Mouse (Mus musculus): Measurements from ENCODE around the gene Dot1l.

DNA sequence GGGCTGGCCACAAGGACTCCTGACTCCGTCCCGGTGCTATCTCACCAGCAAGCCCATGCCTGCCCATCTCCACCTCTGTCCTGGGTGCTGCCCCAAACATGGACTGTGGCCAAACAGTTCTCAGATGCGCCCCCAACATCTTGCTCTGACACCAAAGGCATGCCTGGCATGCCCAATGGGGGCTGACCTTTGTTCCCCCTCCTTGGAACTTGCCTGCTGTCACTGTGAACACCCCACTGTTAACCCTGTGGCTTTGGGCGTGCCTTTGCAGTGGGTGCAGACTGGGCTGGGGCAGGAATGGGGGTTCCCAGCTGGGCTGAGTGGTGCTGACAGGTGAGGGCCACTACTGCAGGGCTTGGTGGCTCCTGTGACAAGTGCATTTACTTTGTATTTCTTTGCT is 38.8 kb downstream of the Dot1l start:
- no peak for TF ChIP-seq POLR2A (IDR thresholded peaks at IDR 0.05; ENCODE audit: borderline replicate concordance, extremely low read depth, low read depth, low read length)
- TF ChIP-seq CTCF (IDR thresholded peaks at IDR 0.05; ENCODE audit: insufficient read depth, low read length) = no peak

Measured in lung, adult 2 months (tissue).